Mouse (Mus musculus) ovary, adult 10 weeks (tissue): ENCODE results near the gene Zcchc18. TPM values are rescaled to one million over a fixed set of nuclear protein-coding genes. Genes with fewer than 3 reads are reported as not detected.

Experiments
- polyA plus RNA-seq: library from polyadenylated mRNA; stranded (reverse); fragments of 350-450 nt; fragmentation: Illumina TruSeq; extraction: RNeasy Lipid Tissue Mini Kit (QIAGEN cat#74804); gene quantifications from one replicate; pipeline ENCODE4 v1.2.3, GENCODE M21; 2014

Gene Zcchc18
- polyA plus RNA-seq, result 3.4 TPM

DNA sequence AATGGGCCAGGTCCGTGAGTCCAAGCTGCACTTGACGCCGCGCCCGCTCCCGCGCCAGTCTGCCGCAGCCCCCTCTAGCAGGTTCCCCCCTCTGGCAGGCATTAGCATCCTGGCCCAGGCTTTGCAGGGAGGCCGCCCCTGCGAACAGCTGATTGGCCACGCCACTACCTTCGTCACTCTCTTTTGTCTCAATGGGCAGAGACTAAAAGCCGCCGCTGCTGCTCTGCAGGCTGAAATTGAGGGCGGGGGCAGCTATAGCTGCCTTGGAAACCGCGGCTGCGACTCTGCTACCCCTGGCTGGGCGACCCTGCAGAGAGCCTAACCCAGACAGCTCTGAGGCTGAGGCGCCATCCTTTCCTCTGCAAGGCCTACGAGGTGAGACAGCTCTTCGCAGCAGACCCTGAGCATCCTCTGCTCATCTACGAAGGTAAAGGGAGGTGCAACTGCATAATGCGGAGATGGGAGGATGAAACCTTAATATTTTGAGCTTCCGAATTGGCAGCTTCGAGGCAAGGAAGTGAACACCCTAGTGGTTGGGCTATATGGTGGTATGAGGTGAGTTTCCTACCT lies at the start of gene Zcchc18:
Gene Zcchc18 (plus strand): TSS at position 178 of the 570 bp plus-strand sequence.

DNA sequence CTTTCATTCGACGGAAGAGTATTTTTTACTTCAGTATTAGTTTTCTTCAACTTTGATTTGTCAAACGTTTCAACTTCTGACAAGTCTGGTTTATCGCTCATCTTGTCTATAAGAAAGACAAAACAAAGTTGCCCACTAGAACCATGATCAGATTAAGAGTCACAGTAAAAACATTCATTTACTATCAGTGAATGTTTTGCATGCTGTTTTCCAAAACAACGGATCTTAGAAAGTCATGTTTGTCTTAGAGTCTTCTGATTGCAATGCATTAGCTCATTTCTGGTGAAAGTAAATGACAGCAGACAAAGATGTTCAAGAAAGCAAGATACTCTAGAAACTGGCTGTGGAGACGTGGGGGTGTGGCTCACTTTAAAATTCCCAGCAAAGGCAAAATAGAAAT lies 17.6 kb upstream of the Zcchc18 start, which contains the start of gene Tmsb15b2:
Gene Tmsb15b2 (minus strand): TSS at position 101 of the 400 bp plus-strand sequence.

DNA sequence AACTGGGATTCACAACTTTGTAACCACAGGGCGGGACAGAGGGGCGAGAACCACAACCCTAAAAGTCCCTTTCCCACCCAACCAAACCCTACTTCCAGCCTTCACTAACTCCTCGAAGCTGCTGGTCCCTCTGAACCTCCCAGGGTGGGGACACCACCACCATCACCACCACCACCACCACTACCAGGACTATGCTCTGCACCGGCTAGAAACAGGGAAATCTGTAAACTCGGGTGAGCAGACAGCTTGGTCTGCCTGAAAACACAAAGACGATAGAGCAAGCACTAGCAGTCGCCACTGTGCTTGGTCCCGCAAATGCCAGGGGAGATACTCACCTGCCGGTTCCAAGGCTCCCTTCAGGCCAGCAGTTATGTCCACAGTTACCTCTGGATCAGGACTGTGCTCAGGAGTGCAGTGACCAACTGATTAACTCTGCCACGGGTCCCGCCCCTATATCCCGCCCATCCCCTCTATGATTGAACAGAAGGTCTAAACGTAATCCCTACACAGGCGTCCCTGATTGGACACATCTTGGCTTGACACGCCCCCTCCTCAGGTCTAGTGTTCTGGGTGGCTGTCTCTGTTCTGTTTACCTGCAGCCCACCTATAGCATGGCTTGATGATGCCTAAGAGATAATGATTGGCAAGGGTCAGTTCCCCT lies 16.4 kb upstream of the Zcchc18 start, which contains the start of the genes Tmsb15l and Tmsb15b1:
Gene Tmsb15l (minus strand): TSS at position 446 of the 661 bp plus-strand sequence.
Gene Tmsb15b1 (minus strand): TSS at position 451 of the 661 bp plus-strand sequence.

DNA sequence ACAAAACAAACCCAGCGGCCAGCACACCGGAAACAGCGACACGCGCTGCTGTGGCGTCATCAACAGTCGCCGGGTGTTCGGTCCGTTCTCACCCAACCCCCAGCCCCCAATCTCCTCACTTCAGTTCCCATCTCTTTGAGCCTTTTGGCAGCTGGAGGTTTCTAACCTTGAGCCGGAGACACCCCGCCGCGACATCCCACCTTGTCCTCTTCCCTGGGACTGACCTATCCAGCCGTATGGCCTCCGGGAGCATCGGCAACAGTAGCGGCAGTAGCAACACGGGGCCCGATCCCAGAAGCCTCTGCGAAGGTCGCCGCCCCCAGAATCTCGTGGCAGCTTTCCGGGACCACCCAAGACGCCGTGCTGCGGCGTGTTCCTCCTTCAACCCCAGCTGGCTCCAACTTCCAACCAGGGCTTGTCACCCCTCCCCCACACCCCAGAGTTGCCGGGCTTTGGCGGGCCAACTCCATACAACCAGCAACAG lies 45.1 kb downstream of the Zcchc18 start, which contains the start of gene Slc25a53:
Gene Slc25a53 (minus strand): TSS at position 303 of the 484 bp plus-strand sequence.

Other genes with a start within 250 kb of the Zcchc18 start
- gene Morf4l2, start 249.5 kb upstream of the Zcchc18 start, polyA plus RNA-seq, result 993 TPM
- not detected for gene Glra4, start 213.0 kb upstream of the Zcchc18 start, polyA plus RNA-seq
- 29.3 TPM for gene Plp1, start 170.5 kb upstream of the Zcchc18 start, polyA plus RNA-seq
- gene Rab9b, start 124.4 kb upstream of the Zcchc18 start, polyA plus RNA-seq, result 0.71 TPM
- not detected for gene H2bfm, start 65.8 kb upstream of the Zcchc18 start, polyA plus RNA-seq
- gene Tmsb15b2, start 17.7 kb upstream of the Zcchc18 start, polyA plus RNA-seq, result 738 TPM
- gene Tmsb15l, start 16.3 kb upstream of the Zcchc18 start, polyA plus RNA-seq, result 50.4 TPM
- gene Tmsb15b1, start 16.3 kb upstream of the Zcchc18 start, polyA plus RNA-seq, result 50.6 TPM
- gene Slc25a53, start 45.1 kb downstream of the Zcchc18 start, polyA plus RNA-seq, result 11.3 TPM
- gene Fam199x, start 56.4 kb downstream of the Zcchc18 start, polyA plus RNA-seq, result 35.9 TPM
- not detected for gene Esx1, start 128.9 kb downstream of the Zcchc18 start, polyA plus RNA-seq